Mouse (Mus musculus) lung, postnatal 0 days (tissue): ENCODE data around the gene Amy2a1. TPM values are rescaled to one million over a fixed set of nuclear protein-coding genes. Genes with fewer than 3 reads are reported as not detected.
"Not testable (repeated sequence)": the region's sequence is repeated elsewhere in the genome, so short reads cannot be mapped to it uniquely, and the experiment has no call there.

Experiments used
- ATAC-seq: fragments of 200-750 bp; cut with Nextera tagmentation; 2 replicates; pipeline ENCODE4 v1.8.0; 2017; ENCODE audit warnings: moderate library complexity
- DNase-seq: peaks from one replicate; pipeline ENCODE4 v3.0.0-alpha.2; 2016; ENCODE audit warnings: low spot score
- H3K27ac ChIP-seq: fragments of 300-500 bp; sonication (generic); 2 replicates; pipeline ENCODE4 v1.5.1; 2014; ENCODE audit warnings: antibody characterized with exemption, mild to moderate bottlenecking, low read length, mixed read lengths
- H3K27me3 ChIP-seq: fragments of 300-500 bp; sonication (generic); replicated peaks from 2 replicates; pipeline ENCODE4 v1.6.1; 2014; ENCODE audit warnings: low read length, mixed read lengths; ENCODE audit not compliant: insufficient read depth
- H3K36me3 ChIP-seq: fragments of 300-500 bp; sonication (generic); 2 replicates; pipeline ENCODE4 v1.6.1; 2014; ENCODE audit warnings: low read length, mixed read lengths; ENCODE audit not compliant: insufficient read depth
- H3K4me1 ChIP-seq: fragments of 300-500 bp; sonication (generic); 2 replicates; pipeline ENCODE4 v1.6.1; 2014; ENCODE audit warnings: antibody characterized with exemption, low read depth, low read length, mixed read lengths; ENCODE audit not compliant: insufficient read depth
- H3K4me2 ChIP-seq: fragments of 300-500 bp; sonication (generic); replicated peaks from 2 replicates; pipeline ENCODE4 v1.6.1; 2014; ENCODE audit warnings: low read depth, mild to moderate bottlenecking, low read length, moderate library complexity, mixed read lengths
- H3K4me3 ChIP-seq: fragments of 300-500 bp; sonication (generic); 2 replicates; pipeline ENCODE4 v1.5.1; 2014; ENCODE audit warnings: low read depth, low read length
- H3K9ac ChIP-seq: fragments of 300-500 bp; sonication (generic); replicated peaks from 2 replicates; pipeline ENCODE4 v1.6.1; 2014; ENCODE audit warnings: low read depth, mild to moderate bottlenecking
- H3K9me3 ChIP-seq: fragments of 300-500 bp; sonication (generic); 2 replicates; pipeline ENCODE4 v1.6.1; 2016; ENCODE audit warnings: low read length, mixed read lengths
- CTCF ChIP-seq: IDR thresholded peaks from 2 replicates; pipeline ENCODE4 v1.5.1; 2016; ENCODE audit warnings: antibody characterized with exemption, mild to moderate bottlenecking
- EP300 ChIP-seq: IDR thresholded peaks from 2 replicates; pipeline ENCODE4 v1.6.1; 2016; ENCODE audit warnings: antibody characterized with exemption, mild to moderate bottlenecking, control low read depth
- WGBS: fragments of 180-500 bp; shearing (Covaris S2); extraction: QIAGEN DNeasy Blood & Tissue Kit; methylation state at CpG from one replicate; pipeline ENCODE4 v1.1.7; 2014; 5-methylcytosine and 5-hydroxymethylcytosine counted together
- polyA plus RNA-seq: library from polyadenylated mRNA; unstranded; fragments of >200 nt; fragmentation: Nextera tagmentation; extraction: Ambion mirVana; gene quantifications from 2 replicates; pipeline ENCODE4 v1.2.1, GENCODE M21; 2015

Gene Amy2a1
- polyA plus RNA-seq = not detected in 2 replicates

GRCm38 (mm10) chr3:113532328-113532727 is at the start of gene Amy2a1:
Gene Amy2a1, minus strand, starts transcription at chr3:113532428.
- H3K27ac ChIP-seq, H3K9me3 ChIP-seq, DNase-seq, H3K4me3 ChIP-seq, H3K9ac ChIP-seq, H3K36me3 ChIP-seq, H3K4me2 ChIP-seq, ATAC-seq, H3K4me1 ChIP-seq, H3K27me3 ChIP-seq: not testable (repeated sequence)
- WGBS = 72% methylated on average over 2 of the region's 3 CpGs

DNA sequence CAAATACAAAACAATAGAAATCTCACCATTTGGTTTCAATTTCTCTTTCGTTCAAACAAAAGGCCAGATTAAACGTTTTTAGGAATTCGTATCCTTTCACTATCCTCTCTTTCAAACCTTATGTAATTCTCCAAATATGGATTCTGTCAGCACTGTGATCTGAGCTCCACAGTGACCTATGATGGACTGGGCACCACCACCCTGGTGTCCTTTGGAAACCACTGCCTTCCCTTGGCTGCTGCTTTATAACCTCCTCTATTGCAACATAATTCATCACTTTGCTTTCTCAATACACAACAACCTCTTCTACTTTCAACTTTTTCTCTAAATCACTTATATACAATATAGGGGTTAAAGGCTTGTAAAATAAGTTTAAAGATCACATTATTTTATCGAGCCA is 42.4 kb upstream of the Amy2a1 start:
- Histone ChIP-seq H3K9me3 (no peaks in the 10 kb centered on the region), H3K4me1 (no peaks in the 10 kb centered on the region), H3K9ac (no peak overlapping the region), H3K4me2 (no peak overlapping the region), H3K4me3 (no peak overlapping the region), H3K36me3 (no peaks in the 10 kb centered on the region), H3K27ac (no peak overlapping the region), H3K27me3 (no peaks in the 10 kb centered on the region)
- no peak for DNase-seq
- no peak for TF ChIP-seq EP300
- TF ChIP-seq CTCF = no peak
- 70% methylated on average over 4 of the region's 4 CpGs for WGBS
- ATAC-seq = no peak

GRCm38 (mm10) chr3:113574138-113574537 is 41.9 kb upstream of the Amy2a1 start:
- no peak for DNase-seq

GRCm38 (mm10) chr3:113572158-113572557 is 39.9 kb upstream of the Amy2a1 start:
- DNase-seq (no peak), ATAC-seq (no peak)
- Histone ChIP-seq H3K9me3 (no peaks in the 10 kb centered on the region), H3K36me3 (no peaks in the 10 kb centered on the region), H3K4me1 (no peaks in the 10 kb centered on the region), H3K27ac (no peak overlapping the region), H3K4me3 (no peak overlapping the region), H3K27me3 (no peaks in the 10 kb centered on the region), H3K9ac (no peak overlapping the region), H3K4me2 (no peak overlapping the region)
- 58% methylated on average over 3 of the region's 3 CpGs for WGBS
- no peak for TF ChIP-seq EP300
- no peak for TF ChIP-seq CTCF

More at GRCm38 (mm10) chr3:113574138-113574537, 41.9 kb upstream of the Amy2a1 start:
- H3K4me2 ChIP-seq = no peak overlapping the region
- no peak overlapping the region for H3K4me3 ChIP-seq
- no peak for TF ChIP-seq CTCF
- no peak for TF ChIP-seq EP300
- no peaks in the 10 kb centered on the region for H3K9me3 ChIP-seq
- H3K27me3 ChIP-seq = no peaks in the 10 kb centered on the region
- no peak for ATAC-seq
- H3K9ac ChIP-seq = no peak overlapping the region
- H3K27ac ChIP-seq = no peak overlapping the region
- no peaks in the 10 kb centered on the region for H3K4me1 ChIP-seq
- 36% methylated on average over 2 of the region's 2 CpGs for WGBS
- no peaks in the 10 kb centered on the region for H3K36me3 ChIP-seq

GRCm38 (mm10) chr3:113539692-113540091 is 7.5 kb upstream of the Amy2a1 start:
- no peak overlapping the region for H3K9ac ChIP-seq
- ATAC-seq = no peak
- H3K4me3 ChIP-seq = no peak overlapping the region
- no peaks in the 10 kb centered on the region for H3K4me1 ChIP-seq
- no peaks in the 10 kb centered on the region for H3K27me3 ChIP-seq
- no peak overlapping the region for H3K27ac ChIP-seq
- H3K4me2 ChIP-seq = no peak overlapping the region
- no peak for DNase-seq
- no peak for TF ChIP-seq CTCF
- no peak for TF ChIP-seq EP300
- no peaks in the 10 kb centered on the region for H3K36me3 ChIP-seq
- H3K9me3 ChIP-seq = no peaks in the 10 kb centered on the region

Other genes starting within 250 kb of the Amy2a1 start
- not detected in 2 replicates for gene Amy2a4, start 241.0 kb downstream of the Amy2a1 start, polyA plus RNA-seq
- not detected in 2 replicates for gene Amy2a3, start 208.4 kb downstream of the Amy2a1 start, polyA plus RNA-seq
- not detected in 2 replicates for gene Amy2a2, start 175.8 kb downstream of the Amy2a1 start, polyA plus RNA-seq
- 2.7 TPM in 2 replicates for gene Amy1, start 74.3 kb upstream of the Amy2a1 start, polyA plus RNA-seq
- 28.4 and 29.5 TPM in 2 replicates for gene Rnpc3, start 97.7 kb upstream of the Amy2a1 start, polyA plus RNA-seq